Mouse (Mus musculus): ENCODE data around the gene Cd247.

Gene Cd247

GRCm38 (mm10) chr1:165853131-165853721 lies 64.7 kb downstream of the Cd247 start:
- DNase-seq (ENCODE audit: low spot score) = no peak

GRCm38 (mm10) chr1:165853729-165854420 lies 65.4 kb downstream of the Cd247 start:
- peak; percentile 87 for DNase-seq (ENCODE audit: low spot score)

DNA sequence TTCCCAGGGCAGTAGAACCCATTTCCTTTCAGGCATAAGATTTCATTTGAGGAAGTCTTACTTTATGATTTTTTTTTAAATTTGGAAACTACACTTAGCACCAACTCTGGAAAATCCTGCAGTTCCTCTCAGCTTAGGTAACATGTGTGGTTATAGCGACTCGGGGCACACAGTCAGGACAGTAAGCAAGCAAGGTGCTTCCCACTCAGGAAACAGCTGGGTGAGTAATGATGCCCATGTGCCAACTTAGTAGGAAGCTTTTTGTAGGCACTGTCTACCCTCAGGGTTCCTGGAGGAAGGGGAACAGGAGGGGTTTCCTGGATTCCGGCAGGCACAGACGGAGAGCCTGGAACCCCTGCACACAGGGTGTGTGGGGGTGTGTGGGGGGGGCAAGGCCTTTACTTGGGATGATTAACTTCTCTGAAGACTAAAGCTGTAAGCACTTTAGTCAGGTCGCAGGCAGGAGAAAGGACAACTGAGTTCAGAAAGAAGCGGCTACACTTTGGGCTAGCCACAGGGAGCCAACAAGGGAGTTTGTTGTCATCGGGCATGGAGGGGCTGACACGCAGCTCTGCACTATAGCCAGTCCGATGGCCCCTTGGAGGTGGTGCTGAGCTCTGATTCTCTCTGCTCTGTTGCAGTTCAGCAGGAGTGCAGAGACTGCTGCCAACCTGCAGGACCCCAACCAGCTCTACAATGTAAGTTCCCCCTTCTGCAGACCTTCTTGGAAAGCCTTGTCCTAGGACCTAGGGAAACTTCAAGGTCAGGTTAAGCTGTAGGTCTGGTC lies 67.5 kb downstream of the Cd247 start:
- DNase-seq (ENCODE audit: low spot score) = no peak

DNA sequence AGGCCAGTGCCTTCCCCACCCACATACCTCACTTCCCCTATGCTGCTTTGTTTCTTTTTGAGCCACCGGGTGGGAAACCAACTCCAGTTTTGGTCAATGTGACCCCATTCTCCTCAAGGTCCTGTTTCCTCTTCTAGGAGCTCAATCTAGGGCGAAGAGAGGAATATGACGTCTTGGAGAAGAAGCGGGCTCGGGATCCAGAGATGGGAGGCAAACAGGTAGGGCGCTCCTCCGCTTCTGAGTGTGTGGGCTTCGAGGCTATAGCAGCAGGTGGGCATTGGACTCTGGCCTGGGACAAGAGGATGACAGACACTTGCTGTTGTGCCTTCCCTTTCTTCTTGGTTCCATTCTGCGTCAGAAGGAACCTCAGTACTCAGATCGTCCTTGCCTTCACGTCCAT lies 68.8 kb downstream of the Cd247 start:
- DNase-seq (ENCODE audit: low spot score) = no peak

DNA sequence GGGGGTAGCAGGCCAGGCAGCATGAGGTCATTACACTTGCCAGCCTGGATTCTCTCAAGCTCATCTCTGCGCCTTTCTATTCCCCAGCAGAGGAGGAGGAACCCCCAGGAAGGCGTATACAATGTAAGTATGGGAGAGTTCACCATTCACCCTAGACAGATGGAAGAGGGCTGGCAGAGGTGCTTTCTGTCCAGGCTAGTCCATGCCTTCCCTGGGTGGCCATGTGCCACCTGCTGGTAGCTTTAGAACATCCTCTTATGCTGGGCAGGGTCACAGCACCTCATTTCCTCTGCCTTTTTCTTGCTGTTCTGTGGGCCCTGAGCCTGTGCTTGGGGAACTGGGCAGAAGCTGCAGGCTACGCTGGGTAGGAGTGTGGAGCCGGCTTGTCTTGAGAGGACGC lies 69.9 kb downstream of the Cd247 start:
- DNase-seq (ENCODE audit: low spot score) = peak; percentile 43

DNA sequence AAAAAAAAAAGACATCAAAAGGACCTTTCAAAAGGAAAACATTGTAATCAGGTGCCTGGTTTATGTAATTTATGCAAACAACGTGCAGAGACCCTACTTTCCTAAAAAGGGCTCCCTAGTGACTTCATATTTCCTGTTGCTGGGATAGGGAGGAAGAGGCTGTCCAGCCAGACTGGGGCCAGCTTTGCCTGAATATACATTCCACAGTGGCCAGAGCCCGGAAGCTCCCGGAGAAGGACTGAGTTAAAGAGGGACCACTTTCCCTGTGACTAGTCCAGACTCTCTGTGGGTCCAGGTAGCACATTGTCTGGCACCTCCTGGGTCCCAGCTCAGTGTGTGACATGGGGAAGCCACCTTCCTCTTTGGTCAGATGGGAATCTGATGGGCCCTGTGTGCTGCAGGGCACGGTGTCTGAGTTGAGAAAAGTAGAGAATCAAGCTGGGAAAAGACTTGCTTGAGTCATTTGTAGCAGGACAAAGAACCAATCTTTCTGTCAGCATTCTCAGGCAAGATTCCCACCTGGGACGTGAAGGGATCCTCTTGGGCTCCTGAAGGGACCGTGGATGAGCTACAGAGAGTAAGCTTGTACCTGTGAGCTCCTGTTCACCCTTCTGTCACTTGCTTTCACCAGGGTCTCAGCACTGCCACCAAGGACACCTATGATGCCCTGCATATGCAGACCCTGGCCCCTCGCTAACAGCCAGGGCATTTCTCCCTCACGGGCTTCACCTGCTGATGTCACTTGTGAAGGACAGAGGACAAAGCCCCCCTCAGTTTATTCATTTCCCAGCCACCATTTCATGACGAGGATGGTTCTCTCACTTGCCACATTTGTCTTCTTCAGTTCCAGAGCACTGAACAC lies 72.1 kb downstream of the Cd247 start:
- DNase-seq (ENCODE audit: low spot score) = no peak

- DNase-seq (ENCODE audit: low spot score) = no peak
Measured at GRCm38 (mm10) chr1:165861235-165861609, 72.7 kb downstream of the Cd247 start.

DNA sequence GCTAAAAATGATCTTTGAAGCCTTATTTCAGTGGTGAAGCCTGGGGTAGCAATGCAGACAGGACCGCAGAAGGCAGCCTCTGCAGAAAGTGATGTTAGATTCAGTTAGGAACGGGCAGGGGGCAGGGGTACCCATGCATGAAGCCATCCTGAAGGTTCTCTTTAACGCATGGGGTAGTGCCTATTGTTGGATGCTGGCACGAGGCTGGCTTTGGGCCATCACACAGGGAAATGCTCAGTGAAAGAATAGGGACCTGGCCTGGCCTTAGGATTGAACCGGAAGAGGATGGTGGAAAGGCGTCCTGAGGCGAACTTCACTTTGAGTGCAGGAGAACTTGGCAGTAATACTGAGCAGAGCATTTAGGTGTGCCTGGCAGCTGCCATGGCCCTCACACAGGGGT lies 73.6 kb downstream of the Cd247 start:
- DNase-seq (ENCODE audit: low spot score) = no peak

DNA sequence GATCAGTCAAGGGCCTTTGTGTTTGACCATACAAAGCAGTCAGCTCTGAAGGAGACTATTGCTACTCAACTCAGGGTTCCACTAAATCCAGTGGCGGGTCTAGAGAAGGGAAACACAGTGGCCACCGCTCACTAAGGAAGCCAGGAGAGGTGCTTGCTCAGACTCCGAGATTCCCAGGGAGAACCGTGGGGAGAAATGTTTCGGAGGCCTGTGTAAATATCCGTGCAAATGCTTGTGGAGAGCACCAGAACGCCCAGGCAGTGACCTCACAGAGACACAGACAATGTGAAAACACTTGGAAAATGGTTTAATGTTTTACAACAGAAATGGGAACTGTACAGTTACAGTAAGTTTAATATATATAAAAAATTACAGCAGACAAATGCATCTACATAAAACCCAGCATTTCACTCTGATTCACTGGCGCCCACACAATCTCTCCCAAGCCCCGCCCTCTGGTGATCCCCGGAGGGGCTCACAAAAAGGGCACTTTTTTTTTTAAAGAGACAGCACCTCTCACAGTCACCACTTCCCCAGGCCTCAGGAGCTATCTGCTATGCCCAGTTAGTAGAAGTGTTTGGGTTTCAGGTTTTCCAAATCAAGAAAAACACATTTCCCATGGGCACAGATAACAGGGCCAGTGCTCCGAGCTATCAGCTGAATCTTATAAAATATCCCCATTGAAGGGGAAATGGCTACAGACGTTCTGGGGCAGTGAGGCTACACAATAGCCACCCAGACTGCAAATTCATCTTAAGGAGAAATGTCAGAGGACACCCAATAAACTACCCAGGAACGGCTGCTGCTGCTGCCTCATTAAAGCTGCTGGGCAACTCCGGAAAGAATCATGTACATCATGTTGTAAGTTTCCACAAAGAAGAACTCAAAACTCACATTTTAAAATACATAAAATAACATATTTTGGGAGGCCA lies 76.6 kb downstream of the Cd247 start:
- no peak for DNase-seq (ENCODE audit: low spot score)

DNA sequence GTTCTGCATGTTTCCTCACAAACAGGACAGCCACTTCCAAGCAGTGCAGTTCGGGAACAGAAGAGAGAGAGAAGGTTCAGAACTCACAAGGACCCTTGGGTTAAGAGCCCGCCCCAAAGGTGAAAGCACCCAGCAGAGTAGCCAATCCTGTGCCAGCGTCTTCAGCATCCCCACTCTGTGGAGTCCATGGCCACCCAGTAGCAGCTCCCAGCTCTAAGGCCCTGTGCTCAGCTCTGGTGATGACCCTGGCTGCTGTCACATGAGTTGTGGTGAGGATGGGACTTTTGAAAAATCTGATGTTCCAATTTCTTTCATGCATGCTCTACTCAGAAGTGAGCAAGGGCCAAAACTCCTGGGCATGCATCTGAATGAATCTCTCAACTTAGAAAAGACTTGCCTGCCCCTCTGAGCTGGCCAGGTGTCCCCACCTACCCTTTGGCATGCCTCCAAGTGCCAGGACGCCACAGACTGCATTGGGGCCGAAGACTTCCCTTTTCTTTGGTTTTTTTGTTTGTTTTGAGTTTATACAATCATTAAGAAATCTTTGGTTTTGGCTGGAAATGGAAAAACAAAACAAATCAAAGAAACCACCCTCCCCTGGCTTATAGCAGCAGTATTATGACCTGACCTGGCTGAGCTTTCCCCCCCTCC lies 78.3 kb downstream of the Cd247 start:
- no peak for DNase-seq (ENCODE audit: low spot score)

DNA sequence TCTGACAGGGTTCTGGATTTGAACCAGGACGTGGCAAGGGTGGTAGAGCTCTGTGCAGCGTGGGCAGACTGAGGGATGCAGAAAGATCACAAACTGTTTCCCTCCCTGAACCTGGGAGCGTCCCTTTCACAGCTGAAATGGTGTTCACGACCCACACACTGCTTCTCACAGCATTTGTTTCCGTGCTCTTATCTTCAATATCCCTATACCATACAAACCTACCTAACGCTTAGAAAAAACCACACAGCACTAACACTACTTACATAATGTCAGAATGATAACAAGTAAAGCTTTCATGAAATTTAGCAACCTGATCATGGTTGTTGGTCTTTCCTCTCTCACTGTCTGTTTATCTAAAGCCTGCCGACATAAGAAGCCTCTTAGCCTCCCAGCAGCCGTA lies 80.2 kb downstream of the Cd247 start:
- no peak for DNase-seq (ENCODE audit: low spot score)

DNA sequence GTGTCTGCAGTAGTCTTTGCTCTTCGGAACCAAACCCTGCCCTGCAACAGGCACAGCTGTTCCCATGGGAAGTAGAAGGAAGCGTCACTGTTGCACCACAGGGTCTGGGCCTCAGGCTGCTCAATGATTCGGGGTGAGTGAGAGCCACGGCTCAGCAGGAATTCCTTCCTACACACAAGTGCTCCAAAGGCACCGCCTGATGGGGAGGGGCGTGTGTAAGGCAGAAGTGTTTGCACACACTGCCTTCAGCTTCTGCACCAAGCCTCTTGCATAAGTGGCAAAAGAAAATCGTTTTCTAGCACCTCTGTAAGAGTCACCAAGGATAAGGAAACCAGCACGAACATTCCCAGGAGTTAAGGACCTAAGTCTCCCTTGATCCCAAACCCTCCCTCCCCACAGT lies 86.2 kb downstream of the Cd247 start:
- peak; percentile 37 for DNase-seq (ENCODE audit: low spot score)

- DNase-seq (ENCODE audit: low spot score) = no peak
Measured at GRCm38 (mm10) chr1:165875520-165876284, 87.2 kb downstream of the Cd247 start.

DNA sequence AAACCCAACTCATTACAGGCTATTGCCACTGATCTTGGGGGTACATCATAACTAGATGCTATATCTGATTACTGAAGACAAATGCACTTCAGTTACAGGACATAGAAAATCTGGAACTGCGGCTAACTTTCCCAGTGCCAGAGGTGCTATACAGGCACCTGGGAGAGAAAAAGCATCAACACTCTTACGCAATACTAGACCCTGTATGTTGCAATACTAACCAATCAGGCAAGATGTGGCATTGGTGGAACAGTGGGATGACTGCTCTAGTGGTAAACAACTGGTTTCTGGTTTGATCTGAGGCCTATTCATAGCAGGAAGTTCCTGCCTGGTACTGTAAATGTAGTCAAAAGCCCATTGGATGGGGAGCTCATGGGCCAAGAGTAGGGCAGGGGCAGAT lies 90.3 kb downstream of the Cd247 start:
- DNase-seq (ENCODE audit: low spot score) = no peak

DNA sequence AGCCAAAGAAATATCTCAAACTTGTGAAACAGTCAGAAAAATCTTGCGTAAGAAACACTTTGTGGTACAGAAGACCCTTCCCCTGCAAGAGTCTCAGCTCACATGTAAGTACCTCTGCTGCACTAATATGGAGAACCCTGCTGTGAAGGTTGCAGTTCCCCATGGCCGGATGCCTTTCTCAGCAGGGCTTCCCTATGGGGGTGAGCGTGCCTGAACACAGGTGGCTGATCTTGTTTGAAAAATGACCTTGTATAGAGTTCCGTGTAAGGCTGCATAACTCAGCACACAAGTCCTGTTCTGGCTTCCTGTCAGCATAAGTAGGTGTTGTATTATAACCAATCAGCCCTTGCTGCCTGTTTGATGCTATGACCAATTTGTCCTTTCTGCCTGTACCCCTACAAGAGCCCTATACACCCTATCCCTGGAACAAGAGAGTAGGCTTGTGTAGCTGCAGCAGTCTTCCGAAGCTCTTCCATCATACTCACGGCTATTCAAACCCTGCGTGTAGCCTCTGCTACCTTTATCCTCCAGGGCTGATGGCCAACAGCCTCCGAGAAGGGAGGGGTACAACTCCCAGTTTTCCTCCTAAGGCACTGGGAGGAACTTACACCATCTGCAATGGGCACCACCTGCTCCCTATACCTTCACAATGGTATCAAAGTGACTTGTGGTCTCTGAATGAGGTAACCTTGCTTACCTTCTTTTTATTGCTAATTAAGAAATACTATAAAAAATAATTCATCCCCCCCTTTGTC lies 93.8 kb downstream of the Cd247 start:
- no peak for DNase-seq (ENCODE audit: low spot score)

DNA sequence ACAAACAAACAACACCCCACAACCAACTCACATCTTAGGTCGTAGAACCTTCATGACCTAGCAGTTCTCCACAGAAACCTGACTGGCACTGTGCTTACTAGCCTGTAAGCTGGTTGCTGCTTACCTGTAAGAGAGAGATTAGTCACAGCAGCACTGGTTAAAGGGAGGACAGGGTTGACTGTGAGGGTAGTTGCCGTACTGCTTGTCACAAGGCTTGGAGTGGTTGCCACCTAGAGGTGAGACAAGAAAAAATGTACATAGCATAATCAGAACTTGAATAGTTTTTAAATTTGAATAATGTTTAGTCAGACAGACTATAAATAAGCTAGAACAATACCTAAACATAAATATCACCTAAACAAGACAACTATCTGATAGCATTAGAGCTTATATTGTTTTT lies 103.2 kb downstream of the Cd247 start:
- peak; percentile 16 for DNase-seq (ENCODE audit: low spot score)

DNA sequence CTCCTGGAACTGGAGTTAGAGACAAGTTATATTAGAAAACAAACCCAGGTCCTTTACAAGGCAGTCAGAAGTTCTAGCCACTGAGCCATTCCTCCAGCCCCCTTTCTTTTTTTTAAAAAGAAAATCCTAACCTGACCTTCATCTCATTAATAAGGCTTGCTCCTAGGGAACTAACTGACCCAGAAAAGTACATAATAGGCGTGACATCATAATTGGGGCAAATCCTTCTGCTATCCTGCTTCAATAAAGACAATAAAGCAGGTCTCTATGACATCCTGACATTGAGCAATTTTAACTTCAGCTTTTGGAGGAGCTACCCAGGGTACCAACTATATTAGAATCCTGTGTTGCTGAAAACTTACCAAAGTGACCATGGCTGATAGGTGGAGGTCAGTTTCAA lies 115.1 kb downstream of the Cd247 start:
- DNase-seq (ENCODE audit: low spot score) = peak; percentile 78

GRCm38 (mm10) chr1:165908153-165908552 lies 119.7 kb downstream of the Cd247 start:
- no peak for DNase-seq (ENCODE audit: low spot score)

GRCm38 (mm10) chr1:165908806-165909205 lies 120.3 kb downstream of the Cd247 start:
- DNase-seq (ENCODE audit: low spot score) = no peak

Measured in retina, embryonic 14.5 days (tissue).